Mouse (Mus musculus) embryonic facial prominence, embryonic 14.5 days (tissue): Measurements from ENCODE around the gene Medag. TPM values are rescaled to one million over a fixed set of nuclear protein-coding genes. Genes with fewer than 3 reads are reported as not detected.

Experiments
- ATAC-seq: fragments of 200-750 bp; cut with Nextera tagmentation; 2 replicates; pipeline ENCODE4 v1.8.0; 2017; ENCODE audit warnings: low read depth, moderate number of reproducible peaks, moderate TSS enrichment
- DNase-seq: peaks from one replicate; pipeline ENCODE4 v3.0.0-alpha.2; 2015; ENCODE audit warnings: low spot score
- H3K27ac ChIP-seq: fragments of 300-500 bp; sonication (generic); replicated peaks from 2 replicates; pipeline ENCODE4 v1.5.1; 2014; ENCODE audit warnings: low read depth, mild to moderate bottlenecking, low read length, moderate library complexity
- H3K27me3 ChIP-seq: fragments of 300-500 bp; sonication (generic); replicated peaks from 2 replicates; pipeline ENCODE4 v1.6.1; 2014; ENCODE audit warnings: low read length; ENCODE audit not compliant: control insufficient read depth, insufficient read depth
- H3K36me3 ChIP-seq: fragments of 300-500 bp; sonication (generic); 2 replicates; pipeline ENCODE4 v1.6.1; 2014; ENCODE audit warnings: low read length, mixed read lengths; ENCODE audit not compliant: control insufficient read depth, insufficient read depth
- H3K4me1 ChIP-seq: fragments of 300-500 bp; sonication (generic); 2 replicates; pipeline ENCODE4 v1.6.1; 2014; ENCODE audit warnings: antibody characterized with exemption, low read length; ENCODE audit not compliant: control insufficient read depth, insufficient read depth
- H3K4me2 ChIP-seq: fragments of 300-500 bp; sonication (generic); 2 replicates; pipeline ENCODE4 v1.6.1; 2014; ENCODE audit warnings: low read depth, mild to moderate bottlenecking, low read length, moderate library complexity, mixed read lengths
- H3K4me3 ChIP-seq: fragments of 300-500 bp; sonication (generic); 2 replicates; pipeline ENCODE4 v1.5.1; 2014; ENCODE audit warnings: low read depth, mild to moderate bottlenecking, low read length
- H3K9ac ChIP-seq: fragments of 300-500 bp; sonication (generic); 2 replicates; pipeline ENCODE4 v1.6.1; 2014; ENCODE audit warnings: low read depth, mild to moderate bottlenecking, low read length, moderate library complexity, mixed read lengths
- H3K9me3 ChIP-seq: fragments of 300-500 bp; sonication (generic); 2 replicates; pipeline ENCODE4 v1.6.1; 2016; ENCODE audit warnings: low read length; ENCODE audit not compliant: control insufficient read depth
- WGBS: fragments of 180-500 bp; shearing (Covaris S2); extraction: QIAGEN DNeasy Blood & Tissue Kit; methylation state at CpG from one replicate; pipeline ENCODE4 v1.1.7; 2014; 5-methylcytosine and 5-hydroxymethylcytosine counted together
- polyA plus RNA-seq: library from polyadenylated mRNA; unstranded; fragments of >200 nt; fragmentation: Nextera tagmentation; extraction: Ambion mirVana; gene quantifications from 2 replicates; pipeline ENCODE4 v1.2.1, GENCODE M21; 2014

The Medag gene
- polyA plus RNA-seq, 1 experiment from 2014 or later = 3.1 TPM

DNA sequence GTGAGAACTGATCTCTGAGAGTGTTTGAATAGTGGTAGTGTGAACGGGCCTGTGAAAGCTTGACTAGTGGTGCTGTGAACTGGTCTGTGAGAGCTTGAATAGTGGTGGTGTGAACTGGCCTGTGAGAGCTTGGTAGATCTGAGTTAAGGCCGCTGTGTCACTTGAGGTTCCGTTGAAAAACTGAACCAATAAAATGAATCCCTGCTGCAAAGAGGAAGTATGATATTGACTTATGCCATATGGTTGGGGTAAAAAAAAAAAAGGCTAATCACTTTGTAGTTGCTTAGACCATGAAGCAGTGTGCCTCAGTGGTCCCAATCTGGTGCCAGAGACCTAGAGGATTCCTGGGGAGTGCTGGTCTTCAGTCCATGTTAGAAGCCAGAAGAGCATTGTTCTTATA, 2.0 kb upstream of the Medag start:
- DNase-seq (no peak), ATAC-seq (no peak)
- H3K9ac ChIP-seq = no peak overlapping the region
- H3K4me1 ChIP-seq = peaks cover 20% of the 10 kb centered on the region
- H3K4me3 ChIP-seq = no peak overlapping the region
- H3K4me2 ChIP-seq = no peak overlapping the region
- no peaks in the 10 kb centered on the region for H3K36me3 ChIP-seq
- H3K27ac ChIP-seq = no peak overlapping the region
- H3K27me3 ChIP-seq = peaks cover 6% of the 10 kb centered on the region; the same call in 1 of the 2 replicates
- H3K9me3 ChIP-seq = no peaks in the 10 kb centered on the region
- 96% methylated on average over 3 of the region's 3 CpGs for WGBS

- Histone ChIP-seq H3K36me3 (no peaks in the 10 kb centered on the region), H3K4me2 (peak overlapping the region; percentile 76), H3K9me3 (no peaks in the 10 kb centered on the region), H3K9ac (peak overlapping the region; percentile 58), H3K27me3 (peaks cover 6% of the 10 kb centered on the region; the same call in 1 of the 2 replicates), H3K4me3 (peak overlapping the region; percentile 42), H3K4me1 (peaks cover 14% of the 10 kb centered on the region), H3K27ac (no peak overlapping the region)
- ATAC-seq (no peak), DNase-seq (no peak)
- WGBS = 41% methylated on average over 11 of the region's 11 CpGs
Observed at GRCm38 (mm10) chr5:149412194-149412575, 636 bp downstream of the Medag start.

DNA sequence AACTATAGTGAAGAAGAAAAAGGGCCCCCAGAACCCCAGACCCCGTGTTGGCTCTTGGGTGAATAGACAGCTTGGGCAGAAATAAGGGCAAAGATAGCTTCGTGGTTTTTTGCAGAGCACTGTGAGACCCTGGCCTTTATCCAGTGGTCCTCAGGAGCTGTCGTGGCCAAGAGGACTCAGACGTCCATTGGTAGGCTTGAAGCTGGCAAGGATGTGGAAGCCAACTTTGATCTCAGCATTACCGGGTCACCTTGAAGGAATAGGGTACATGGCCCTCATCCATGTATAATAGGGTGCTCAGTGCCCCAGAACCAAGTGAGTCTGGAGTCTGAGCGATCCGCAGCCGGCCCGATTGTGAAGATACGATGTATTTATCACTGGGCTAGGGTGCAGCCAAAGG, 1.1 kb downstream of the Medag start:
- peaks cover 6% of the 10 kb centered on the region; the same call in 1 of the 2 replicates for H3K27me3 ChIP-seq
- H3K4me2 ChIP-seq = peak overlapping the region; percentile 76
- 89% methylated on average over 10 of the region's 10 CpGs for WGBS
- no peaks in the 10 kb centered on the region for H3K9me3 ChIP-seq
- no peak for DNase-seq
- H3K4me1 ChIP-seq = peaks cover 14% of the 10 kb centered on the region
- H3K27ac ChIP-seq = no peak overlapping the region
- ATAC-seq = no peak
- H3K9ac ChIP-seq = no peak overlapping the region; the same call in 1 of the 2 replicates
- no peak overlapping the region; the same call in 1 of the 2 replicates for H3K4me3 ChIP-seq
- H3K36me3 ChIP-seq = no peaks in the 10 kb centered on the region

DNA sequence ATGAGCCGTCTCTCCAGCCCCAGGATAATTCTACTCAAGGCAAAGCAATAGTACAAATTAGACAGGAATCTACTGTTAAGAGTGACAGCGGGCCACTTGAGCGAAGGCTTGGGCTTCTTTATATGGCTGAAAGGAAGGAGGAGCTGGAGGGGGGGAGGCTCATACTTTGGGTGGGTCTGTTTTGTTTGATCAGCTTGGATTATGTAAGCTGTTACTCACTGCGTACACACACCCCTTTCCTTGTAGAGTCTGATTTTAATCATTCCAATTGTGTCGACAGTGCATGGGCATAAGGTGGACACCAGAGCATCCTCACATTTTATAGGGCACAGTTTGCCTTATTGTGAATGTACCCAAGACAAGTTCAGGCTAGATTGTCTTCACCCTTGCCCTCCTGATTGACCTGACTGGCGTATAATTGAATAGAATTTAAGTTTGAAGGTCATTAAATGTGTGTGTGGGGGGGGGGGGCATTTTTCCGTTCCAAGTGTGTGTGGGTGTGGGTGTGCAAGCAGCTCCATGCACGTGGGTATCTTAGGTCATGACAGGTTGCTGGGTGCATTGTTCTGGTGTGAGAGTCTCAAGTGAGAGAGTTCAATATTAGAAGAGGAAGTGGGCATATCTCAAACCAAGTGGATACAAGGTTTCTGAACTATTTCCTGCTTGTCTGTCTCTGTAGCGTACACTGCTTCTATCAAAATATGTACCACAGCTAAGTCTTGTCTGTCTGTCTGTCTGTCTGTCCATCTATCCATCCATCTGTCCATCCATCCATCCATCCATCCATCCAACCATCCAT, 3.0 kb downstream of the Medag start:
- Histone ChIP-seq H3K4me1 (peaks cover 14% of the 10 kb centered on the region), H3K27me3 (peaks cover 6% of the 10 kb centered on the region; the same call in 1 of the 2 replicates), H3K27ac (no peak overlapping the region), H3K9ac (no peak overlapping the region), H3K36me3 (no peaks in the 10 kb centered on the region), H3K4me2 (no peak overlapping the region), H3K4me3 (no peak overlapping the region), H3K9me3 (no peaks in the 10 kb centered on the region)
- ATAC-seq (no peak), DNase-seq (no peak)
- 75% methylated on average over 9 of the region's 9 CpGs for WGBS

DNA sequence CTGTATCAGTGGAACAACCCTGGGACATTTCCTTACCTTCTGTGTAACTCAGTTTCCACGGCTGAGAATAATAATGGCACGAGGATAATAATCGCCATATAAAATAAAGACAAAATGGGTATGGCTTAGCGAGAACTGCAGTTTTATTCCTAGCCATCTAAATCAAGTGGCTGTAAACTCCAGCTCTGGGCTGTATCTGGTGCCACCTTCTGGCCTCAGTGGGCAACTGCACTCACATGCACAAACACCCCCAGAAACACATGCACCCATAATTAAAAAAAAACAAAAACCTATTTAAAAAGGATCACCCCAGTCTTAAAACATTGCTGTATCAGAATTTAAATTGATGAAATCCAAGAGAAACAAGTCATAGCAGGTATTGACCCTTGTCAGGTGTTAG, 5.8 kb downstream of the Medag start:
- no peaks in the 10 kb centered on the region for H3K9me3 ChIP-seq
- no peak overlapping the region for H3K9ac ChIP-seq
- H3K36me3 ChIP-seq = no peaks in the 10 kb centered on the region
- DNase-seq (no peak), ATAC-seq (no peak)
- no peak overlapping the region for H3K4me2 ChIP-seq
- 97% methylated on average over 4 of the region's 4 CpGs for WGBS
- no peak overlapping the region for H3K27ac ChIP-seq
- H3K4me3 ChIP-seq = no peak overlapping the region
- no peaks in the 10 kb centered on the region for H3K4me1 ChIP-seq
- peaks cover 3% of the 10 kb centered on the region; the same call in 1 of the 2 replicates for H3K27me3 ChIP-seq

GRCm38 (mm10) chr5:149426525-149426924, 15.0 kb downstream of the Medag start:
- DNase-seq (no peak), ATAC-seq (no peak)
- H3K4me3 ChIP-seq = no peak overlapping the region
- 90% methylated on average over 3 of the region's 3 CpGs for WGBS
- no peak overlapping the region for H3K9ac ChIP-seq
- no peak overlapping the region for H3K27ac ChIP-seq
- H3K4me1 ChIP-seq = peaks cover 16% of the 10 kb centered on the region
- no peaks in the 10 kb centered on the region for H3K9me3 ChIP-seq
- H3K4me2 ChIP-seq = no peak overlapping the region
- no peaks in the 10 kb centered on the region for H3K36me3 ChIP-seq
- H3K27me3 ChIP-seq = no peaks in the 10 kb centered on the region

DNA sequence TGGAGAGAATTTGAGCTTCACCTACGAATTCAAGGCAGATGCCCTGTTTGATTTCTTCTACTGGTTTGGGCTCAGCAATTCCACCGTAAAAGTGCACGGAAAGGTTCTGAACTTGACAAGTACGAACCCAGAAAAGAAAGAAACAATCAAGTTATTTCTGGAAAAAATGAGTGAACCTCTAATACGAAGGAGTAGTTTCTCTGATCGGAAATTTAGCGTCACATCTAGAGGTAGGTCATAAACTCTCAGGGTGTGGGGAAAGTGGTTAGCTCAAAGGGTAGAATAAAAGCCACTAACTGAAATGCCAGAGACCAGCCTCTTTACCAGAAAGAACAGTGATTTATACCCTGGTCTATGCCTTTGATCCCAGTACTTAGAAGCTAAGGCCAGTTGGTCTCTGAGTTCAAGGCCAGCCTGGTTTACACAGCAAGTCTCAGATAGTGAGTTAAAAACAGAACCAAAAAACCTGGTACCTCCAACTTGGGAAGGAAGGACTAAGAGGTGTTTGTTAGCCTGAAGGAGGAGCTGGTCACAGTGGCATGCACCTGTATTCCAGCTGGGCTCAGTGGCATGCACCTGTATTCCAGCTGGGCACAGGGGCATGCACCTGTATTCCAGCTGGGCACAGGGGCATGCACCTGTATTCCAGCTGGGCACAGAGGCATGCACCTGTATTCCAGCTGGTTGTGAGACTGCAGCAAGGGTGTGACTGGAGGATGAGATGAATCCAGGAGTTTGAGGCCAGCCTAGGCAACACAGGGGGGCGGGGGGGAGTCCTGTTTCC, 15.9 kb downstream of the Medag start:
- Histone ChIP-seq H3K4me3 (no peak overlapping the region), H3K4me2 (no peak overlapping the region), H3K4me1 (peaks cover 16% of the 10 kb centered on the region), H3K9me3 (no peaks in the 10 kb centered on the region), H3K9ac (peak overlapping the region; percentile 2; the same call in 1 of the 2 replicates), H3K36me3 (no peaks in the 10 kb centered on the region), H3K27ac (peak overlapping the region; percentile 74; the same call in 1 of the 2 replicates), H3K27me3 (no peaks in the 10 kb centered on the region)
- 91% methylated on average over 8 of the region's 8 CpGs for WGBS
- DNase-seq = no peak
- no peak for ATAC-seq

DNA sequence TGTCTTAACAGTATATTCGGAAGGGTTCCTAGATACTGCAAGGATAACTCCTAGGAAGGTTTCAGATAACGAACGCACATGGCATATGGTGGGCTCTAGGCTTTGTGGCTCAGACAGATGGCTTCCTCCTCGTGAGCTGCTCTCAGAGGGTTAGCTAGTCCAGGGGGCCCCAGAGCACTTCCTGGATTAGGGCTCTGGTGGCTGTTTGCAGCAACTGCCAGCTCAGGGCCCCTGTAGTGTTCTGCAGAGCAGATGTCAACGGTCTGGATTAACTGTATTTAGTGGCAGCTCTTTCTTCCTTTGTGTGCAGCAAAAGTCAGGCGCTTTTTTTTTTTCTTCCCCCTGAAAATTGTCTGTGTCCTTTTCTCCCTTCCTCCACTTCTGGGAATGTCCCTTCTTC, 16.8 kb downstream of the Medag start:
- no peaks in the 10 kb centered on the region for H3K36me3 ChIP-seq
- WGBS = 4% methylated on average over 6 of the region's 6 CpGs
- peak overlapping the region; percentile 74 for H3K27ac ChIP-seq
- peak overlapping the region; percentile 2 for H3K9ac ChIP-seq
- ATAC-seq (peak; percentile 89), DNase-seq (peak; percentile 93)
- no peak overlapping the region for H3K4me3 ChIP-seq
- H3K4me1 ChIP-seq = peaks cover 16% of the 10 kb centered on the region
- H3K9me3 ChIP-seq = no peaks in the 10 kb centered on the region
- H3K27me3 ChIP-seq = no peaks in the 10 kb centered on the region
- H3K4me2 ChIP-seq = no peak overlapping the region
